Mouse (Mus musculus): Measurements from ENCODE around the gene Amacr.

DNA sequence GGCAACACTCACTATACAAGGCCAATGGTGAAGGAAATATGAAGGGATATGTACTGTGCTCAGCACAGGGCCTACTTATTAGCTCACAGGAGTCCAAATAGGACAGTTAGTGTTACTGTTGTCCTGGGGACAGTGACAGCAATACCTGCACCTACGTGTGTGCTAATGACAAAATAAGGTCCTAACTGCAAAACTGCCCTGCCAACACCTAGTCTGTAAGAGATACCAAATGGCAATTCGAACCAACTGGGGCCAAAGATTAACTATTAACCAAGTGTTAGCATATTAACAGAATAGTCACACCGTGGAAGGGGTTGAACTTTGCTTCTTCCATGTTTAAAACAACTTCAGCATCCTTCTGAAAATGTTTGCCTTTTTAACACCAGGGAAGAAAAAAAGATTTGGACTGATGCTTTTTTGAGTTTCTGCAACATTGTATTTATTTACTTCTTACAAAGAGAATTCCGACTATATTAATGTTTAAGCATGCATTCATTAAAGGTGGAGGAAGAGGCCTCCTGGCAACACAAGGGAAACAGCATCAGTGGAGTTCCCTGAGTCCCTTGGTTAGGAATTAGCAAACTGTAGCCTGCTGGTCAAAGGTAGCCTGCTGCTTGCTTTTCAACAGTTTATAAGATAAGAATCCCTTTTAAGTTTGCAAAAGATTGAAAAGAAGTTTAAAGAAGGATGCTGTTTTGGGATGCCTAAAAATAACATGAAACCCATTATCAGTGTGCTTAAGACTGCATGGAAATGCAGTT, 45.4 kb downstream of the Amacr start:
- TF ChIP-seq CTCF (IDR thresholded peaks at IDR 0.05; ENCODE audit: low read depth) = no peak
- TF ChIP-seq EP300 (IDR thresholded peaks at IDR 0.05; ENCODE audit: low read depth) = no peak
